Mouse (Mus musculus) erythroblast, embryonic 14.5 days (primary cell): ENCODE data around the gene Lhpp. TPM values are rescaled to one million over a fixed set of nuclear protein-coding genes. Genes with fewer than 3 reads are reported as not detected.
"Not testable (repeated sequence)": the region's sequence is repeated elsewhere in the genome, so short reads cannot be mapped to it uniquely, and the experiment has no call there.

ENCODE experiments used
- H3K27me3 ChIP-seq: 2 replicates; pipeline ENCODE4 v1.6.1; 2012; ENCODE audit warnings: inconsistent platforms; ENCODE audit not compliant: control insufficient read depth
- H3K36me3 ChIP-seq: 2 replicates; pipeline ENCODE4 v1.6.1; 2012; ENCODE audit warnings: mild to moderate bottlenecking, inconsistent platforms; ENCODE audit not compliant: control insufficient read depth
- H3K4me1 ChIP-seq: 2 replicates; pipeline ENCODE4 v1.6.1; 2012; ENCODE audit warnings: inconsistent platforms; ENCODE audit not compliant: control insufficient read depth
- H3K4me3 ChIP-seq: replicated peaks from 2 replicates; pipeline ENCODE3; 2012; ENCODE audit warnings: moderate library complexity, mild to moderate bottlenecking, inconsistent platforms
- H3K9me3 ChIP-seq: 2 replicates; pipeline ENCODE4 v1.6.1; 2012; ENCODE audit warnings: low read length, inconsistent platforms, mixed read lengths; ENCODE audit not compliant: control insufficient read depth
- GATA1 ChIP-seq: IDR thresholded peaks from 2 replicates; pipeline ENCODE4 v1.6.1; 2012; ENCODE audit warnings: low read length, inconsistent platforms, mixed read lengths
- TAL1 ChIP-seq: IDR thresholded peaks from 3 replicates; pipeline ENCODE4 v1.6.1; 2012; ENCODE audit warnings: low read length, inconsistent platforms, mixed read lengths
- polyA plus RNA-seq: library from polyadenylated mRNA; stranded (reverse); fragments of >175 nt; gene quantifications from 2 replicates; pipeline ENCODE4 v1.2.3, GENCODE M21; 2012

Gene Lhpp
- polyA plus RNA-seq, 1 experiment, result 0.12 TPM

GRCm38 (mm10) chr7:132656075-132656474 lies 45.6 kb downstream of the Lhpp start:
- no peaks in the 10 kb centered on the region for H3K36me3 ChIP-seq
- H3K4me1 ChIP-seq, result peaks cover 13% of the 10 kb centered on the region
- no peak for TF ChIP-seq TAL1
- no peak for TF ChIP-seq GATA1
- no peaks in the 10 kb centered on the region for H3K9me3 ChIP-seq
- no peak overlapping the region for H3K4me3 ChIP-seq
- H3K27me3 ChIP-seq, result no peaks in the 10 kb centered on the region

GRCm38 (mm10) chr7:132656548-132656947 lies 46.1 kb downstream of the Lhpp start:
- H3K4me3 ChIP-seq, result no peak overlapping the region
- H3K27me3 ChIP-seq, result no peaks in the 10 kb centered on the region
- TF ChIP-seq TAL1 (no peak), GATA1 (peak; percentile 23; the same call in 1 of the 2 replicates)
- H3K4me1 ChIP-seq, result peaks cover 13% of the 10 kb centered on the region
- no peaks in the 10 kb centered on the region for H3K36me3 ChIP-seq
- no peaks in the 10 kb centered on the region for H3K9me3 ChIP-seq

- Histone ChIP-seq H3K4me1 (peaks cover 13% of the 10 kb centered on the region), H3K4me3 (no peak overlapping the region), H3K27me3 (no peaks in the 10 kb centered on the region), H3K9me3 (no peaks in the 10 kb centered on the region), H3K36me3 (no peaks in the 10 kb centered on the region)
- TF ChIP-seq GATA1, result no peak
- no peak for TF ChIP-seq TAL1
These were observed 47.1 kb downstream of the Lhpp start for GRCm38 (mm10) chr7:132657371-132658057.

- Histone ChIP-seq H3K9me3 (no peaks in the 10 kb centered on the region), H3K27me3 (no peaks in the 10 kb centered on the region), H3K36me3 (no peaks in the 10 kb centered on the region), H3K4me3 (no peak overlapping the region), H3K4me1 (peaks cover 13% of the 10 kb centered on the region)
- TF ChIP-seq TAL1 (no peak), GATA1 (no peak)
These were observed 47.6 kb downstream of the Lhpp start for GRCm38 (mm10) chr7:132658058-132658450.

GRCm38 (mm10) chr7:132658688-132659087 lies 48.2 kb downstream of the Lhpp start:
- Histone ChIP-seq H3K4me3 (no peak overlapping the region), H3K9me3 (no peaks in the 10 kb centered on the region), H3K36me3 (no peaks in the 10 kb centered on the region), H3K4me1 (peaks cover 13% of the 10 kb centered on the region), H3K27me3 (no peaks in the 10 kb centered on the region)
- no peak for TF ChIP-seq GATA1
- TF ChIP-seq TAL1, result no peak

GRCm38 (mm10) chr7:132659633-132660032 lies 49.2 kb downstream of the Lhpp start:
- Histone ChIP-seq H3K27me3 (no peaks in the 10 kb centered on the region), H3K9me3 (no peaks in the 10 kb centered on the region), H3K4me1 (peaks cover 17% of the 10 kb centered on the region), H3K4me3 (no peak overlapping the region), H3K36me3 (no peaks in the 10 kb centered on the region)
- TF ChIP-seq TAL1 (no peak), GATA1 (no peak)

GRCm38 (mm10) chr7:132662831-132663230 lies 52.4 kb downstream of the Lhpp start:
- H3K4me3 ChIP-seq, H3K4me1 ChIP-seq, H3K27me3 ChIP-seq, H3K9me3 ChIP-seq, H3K36me3 ChIP-seq: not testable (repeated sequence)

- no peaks in the 10 kb centered on the region for H3K36me3 ChIP-seq
- H3K4me3 ChIP-seq, result no peak overlapping the region
- no peaks in the 10 kb centered on the region for H3K9me3 ChIP-seq
- H3K27me3 ChIP-seq, result no peaks in the 10 kb centered on the region
- peaks cover 6% of the 10 kb centered on the region for H3K4me1 ChIP-seq
- TF ChIP-seq GATA1, result no peak
- no peak for TF ChIP-seq TAL1
These were observed 54.4 kb downstream of the Lhpp start for GRCm38 (mm10) chr7:132664815-132665214.

- Histone ChIP-seq H3K4me3 (no peak overlapping the region), H3K4me1 (peaks cover 6% of the 10 kb centered on the region), H3K36me3 (no peaks in the 10 kb centered on the region), H3K27me3 (no peaks in the 10 kb centered on the region), H3K9me3 (no peaks in the 10 kb centered on the region)
- TF ChIP-seq TAL1 (no peak), GATA1 (no peak)
These were observed 55.4 kb downstream of the Lhpp start for GRCm38 (mm10) chr7:132665664-132666382.
